Mouse (Mus musculus): ENCODE data around the gene Nfia. TPM values are rescaled to one million over a fixed set of nuclear protein-coding genes. Genes with fewer than 3 reads are reported as not detected.

Gene Nfia
- polyA plus RNA-seq, 1 experiment from 2014 or later, result 23.5 TPM

GRCm38 (mm10) chr4:98055036-98055435 is 282.5 kb downstream of the Nfia start:
- Histone ChIP-seq H3K9ac (replicated peaks; ENCODE audit: low read length) (no peak overlapping the region), H3K4me3 (ENCODE audit: low read depth, low read length) (no peak overlapping the region), H3K36me3 (replicated peaks; ENCODE audit: control insufficient read depth, insufficient read depth, low read depth, low read length) (no peaks in the 10 kb centered on the region), H3K4me1 (ENCODE audit: control insufficient read depth, insufficient read depth, low read length) (no peaks in the 10 kb centered on the region), H3K9me3 (replicated peaks; ENCODE audit: control insufficient read depth, low read length) (no peaks in the 10 kb centered on the region), H3K27me3 (ENCODE audit: control insufficient read depth, insufficient read depth, low read length) (no peaks in the 10 kb centered on the region), H3K4me2 (ENCODE audit: low read depth, low read length) (no peak overlapping the region), H3K27ac (replicated peaks; ENCODE audit: low read depth, low read length) (no peak overlapping the region)
- WGBS, result 88% methylated on average over 4 of the region's 4 CpGs
- no peak for DNase-seq (ENCODE audit: low spot score)
- ATAC-seq (replicated peaks; ENCODE audit: insufficient number of reproducible peaks, low FRiP score, low TSS enrichment, low read depth), result no peak

DNA sequence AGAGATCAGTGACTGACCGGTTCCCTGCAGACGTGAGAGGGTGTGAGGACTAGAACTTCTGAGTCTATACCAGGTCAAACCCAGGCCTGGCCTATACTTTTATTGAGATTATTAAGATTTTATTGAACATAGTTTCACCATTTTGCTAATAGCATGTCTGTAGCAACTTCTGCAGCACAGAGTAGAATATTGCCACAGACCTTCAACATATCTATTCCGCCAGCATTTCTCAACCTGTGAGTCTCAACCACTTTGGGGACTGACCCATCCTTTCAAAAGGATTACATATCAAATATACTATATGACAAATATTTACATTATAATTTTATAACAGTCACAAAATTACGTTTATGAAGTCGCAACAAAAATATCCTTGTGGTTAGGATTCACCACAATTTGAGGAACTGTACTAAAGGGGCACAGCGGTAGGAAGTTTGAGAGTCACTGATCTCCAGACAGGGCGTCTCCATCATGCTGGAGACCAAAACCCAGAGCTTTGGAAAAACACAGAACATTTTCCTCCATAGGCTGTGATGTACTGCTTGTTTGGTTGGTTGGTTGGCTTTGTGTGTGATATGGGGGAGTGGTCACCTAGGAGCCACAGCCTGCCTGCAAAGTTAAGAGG is 284.0 kb downstream of the Nfia start:
- 89% methylated on average over 7 of the region's 7 CpGs for WGBS
- ATAC-seq (replicated peaks; ENCODE audit: insufficient number of reproducible peaks, low FRiP score, low TSS enrichment, low read depth), result no peak

DNA sequence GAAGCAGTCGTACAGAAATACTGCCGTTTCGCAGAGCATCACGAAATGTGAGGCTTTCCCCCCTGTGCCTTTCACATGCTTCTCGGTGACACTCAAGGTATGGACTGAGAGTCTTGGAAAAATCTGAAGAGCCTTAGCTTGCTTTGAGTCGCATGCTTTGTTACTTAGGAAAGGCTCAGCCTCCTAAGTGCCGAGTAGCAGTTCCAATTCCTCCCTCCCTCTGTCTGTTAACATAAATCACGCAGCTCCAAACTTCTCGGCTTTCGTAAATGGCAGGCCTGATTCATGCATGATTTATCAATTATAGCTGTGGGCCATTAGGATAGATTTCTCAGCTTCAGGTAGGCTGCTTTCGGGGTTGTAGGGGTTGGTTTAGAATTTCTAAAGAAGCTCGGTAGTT is 284.7 kb downstream of the Nfia start:
- no peak overlapping the region for H3K27ac ChIP-seq (replicated peaks; ENCODE audit: low read depth, low read length)
- no peak overlapping the region for H3K4me3 ChIP-seq (ENCODE audit: low read depth, low read length)
- no peaks in the 10 kb centered on the region for H3K27me3 ChIP-seq (ENCODE audit: control insufficient read depth, insufficient read depth, low read length)
- ATAC-seq (replicated peaks; ENCODE audit: insufficient number of reproducible peaks, low FRiP score, low TSS enrichment, low read depth) (no peak), DNase-seq (ENCODE audit: low spot score) (peak; percentile 49)
- 71% methylated on average over 12 of the region's 12 CpGs for WGBS
- no peaks in the 10 kb centered on the region for H3K36me3 ChIP-seq (replicated peaks; ENCODE audit: control insufficient read depth, insufficient read depth, low read depth, low read length)
- no peak overlapping the region for H3K9ac ChIP-seq (replicated peaks; ENCODE audit: low read length)
- no peaks in the 10 kb centered on the region for H3K9me3 ChIP-seq (replicated peaks; ENCODE audit: control insufficient read depth, low read length)
- H3K4me2 ChIP-seq (ENCODE audit: low read depth, low read length), result no peak overlapping the region
- no peaks in the 10 kb centered on the region for H3K4me1 ChIP-seq (ENCODE audit: control insufficient read depth, insufficient read depth, low read length)

More for the DNA sequence above, 284.0 kb downstream of the Nfia start:
- no peak for DNase-seq (ENCODE audit: low spot score)
- Histone ChIP-seq H3K27me3 (ENCODE audit: control insufficient read depth, insufficient read depth, low read length) (no peaks in the 10 kb centered on the region), H3K27ac (replicated peaks; ENCODE audit: low read depth, low read length) (no peak overlapping the region), H3K9me3 (replicated peaks; ENCODE audit: control insufficient read depth, low read length) (no peaks in the 10 kb centered on the region), H3K36me3 (replicated peaks; ENCODE audit: control insufficient read depth, insufficient read depth, low read depth, low read length) (no peaks in the 10 kb centered on the region), H3K4me1 (ENCODE audit: control insufficient read depth, insufficient read depth, low read length) (no peaks in the 10 kb centered on the region), H3K4me3 (ENCODE audit: low read depth, low read length) (no peak overlapping the region), H3K4me2 (ENCODE audit: low read depth, low read length) (no peak overlapping the region), H3K9ac (replicated peaks; ENCODE audit: low read length) (no peak overlapping the region)

DNA sequence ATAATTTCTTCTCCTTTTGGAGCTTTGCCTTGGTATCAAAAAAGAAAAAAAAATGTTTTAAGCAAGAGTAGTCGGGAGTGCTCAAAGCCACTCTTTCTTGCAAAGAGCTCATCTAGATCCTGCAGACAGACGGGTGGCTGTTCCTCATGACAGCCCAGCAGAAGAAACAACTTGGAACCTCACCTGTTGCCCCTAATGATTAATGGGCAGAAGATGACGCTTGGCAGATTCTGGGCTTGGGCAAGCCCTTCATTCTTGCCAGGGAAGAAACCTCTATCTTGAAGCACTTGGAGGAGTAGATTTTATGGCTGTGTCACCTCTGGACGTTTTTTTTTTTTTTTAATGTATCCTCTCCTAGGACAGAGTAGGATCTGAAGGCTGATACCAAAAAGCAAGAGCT is 285.2 kb downstream of the Nfia start:
- 76% methylated on average over 4 of the region's 4 CpGs for WGBS

DNA sequence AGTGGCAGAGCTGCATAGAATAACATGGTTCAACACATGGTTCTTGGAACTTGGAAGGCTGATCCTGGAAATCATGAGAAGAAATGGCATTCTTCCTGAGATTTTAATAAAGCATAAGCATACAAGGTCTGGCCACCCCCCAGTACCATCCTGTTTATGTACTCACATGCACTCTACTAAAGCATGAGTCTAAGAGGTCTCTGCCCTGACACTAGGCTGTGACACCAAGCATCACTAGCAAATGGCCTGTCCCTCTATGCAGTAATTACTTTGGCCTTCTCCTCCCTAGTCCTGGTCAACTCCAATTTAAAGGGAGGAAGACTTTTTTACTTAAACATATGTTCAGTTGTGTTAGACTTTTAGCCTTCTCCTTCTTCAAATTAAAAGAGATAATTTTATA is 285.6 kb downstream of the Nfia start:
- DNase-seq (ENCODE audit: low spot score) (no peak), ATAC-seq (replicated peaks; ENCODE audit: insufficient number of reproducible peaks, low FRiP score, low TSS enrichment, low read depth) (no peak)
- H3K4me3 ChIP-seq (ENCODE audit: low read depth, low read length), result no peak overlapping the region
- no peak overlapping the region for H3K27ac ChIP-seq (replicated peaks; ENCODE audit: low read depth, low read length)
- no peaks in the 10 kb centered on the region for H3K27me3 ChIP-seq (ENCODE audit: control insufficient read depth, insufficient read depth, low read length)
- H3K4me2 ChIP-seq (ENCODE audit: low read depth, low read length), result no peak overlapping the region
- H3K9ac ChIP-seq (replicated peaks; ENCODE audit: low read length), result no peak overlapping the region
- H3K4me1 ChIP-seq (ENCODE audit: control insufficient read depth, insufficient read depth, low read length), result no peaks in the 10 kb centered on the region
- no peaks in the 10 kb centered on the region for H3K36me3 ChIP-seq (replicated peaks; ENCODE audit: control insufficient read depth, insufficient read depth, low read depth, low read length)
- no peaks in the 10 kb centered on the region for H3K9me3 ChIP-seq (replicated peaks; ENCODE audit: control insufficient read depth, low read length)

More for the DNA sequence above, 285.2 kb downstream of the Nfia start:
- Histone ChIP-seq H3K4me3 (ENCODE audit: low read depth, low read length) (no peak overlapping the region), H3K4me1 (ENCODE audit: control insufficient read depth, insufficient read depth, low read length) (no peaks in the 10 kb centered on the region), H3K9ac (replicated peaks; ENCODE audit: low read length) (no peak overlapping the region), H3K36me3 (replicated peaks; ENCODE audit: control insufficient read depth, insufficient read depth, low read depth, low read length) (no peaks in the 10 kb centered on the region), H3K27ac (replicated peaks; ENCODE audit: low read depth, low read length) (no peak overlapping the region), H3K4me2 (ENCODE audit: low read depth, low read length) (no peak overlapping the region), H3K9me3 (replicated peaks; ENCODE audit: control insufficient read depth, low read length) (no peaks in the 10 kb centered on the region), H3K27me3 (ENCODE audit: control insufficient read depth, insufficient read depth, low read length) (no peaks in the 10 kb centered on the region)
- DNase-seq (ENCODE audit: low spot score), result no peak
- no peak for ATAC-seq (replicated peaks; ENCODE audit: insufficient number of reproducible peaks, low FRiP score, low TSS enrichment, low read depth)

- H3K4me1 ChIP-seq (ENCODE audit: control insufficient read depth, insufficient read depth, low read length), result no peaks in the 10 kb centered on the region
- H3K27me3 ChIP-seq (ENCODE audit: control insufficient read depth, insufficient read depth, low read length), result no peaks in the 10 kb centered on the region
- H3K4me3 ChIP-seq (ENCODE audit: low read depth, low read length), result no peak overlapping the region
- no peaks in the 10 kb centered on the region for H3K9me3 ChIP-seq (replicated peaks; ENCODE audit: control insufficient read depth, low read length)
- no peak overlapping the region for H3K4me2 ChIP-seq (ENCODE audit: low read depth, low read length)
- no peak for DNase-seq (ENCODE audit: low spot score)
- ATAC-seq (replicated peaks; ENCODE audit: insufficient number of reproducible peaks, low FRiP score, low TSS enrichment, low read depth), result no peak
- H3K9ac ChIP-seq (replicated peaks; ENCODE audit: low read length), result no peak overlapping the region
- no peaks in the 10 kb centered on the region; the same call in 1 of the 2 replicates for H3K36me3 ChIP-seq (replicated peaks; ENCODE audit: control insufficient read depth, insufficient read depth, low read depth, low read length)
- 21% methylated on average over 1 of the region's 1 CpGs for WGBS
- H3K27ac ChIP-seq (replicated peaks; ENCODE audit: low read depth, low read length), result no peak overlapping the region
Observed at GRCm38 (mm10) chr4:98060601-98061000, 288.1 kb downstream of the Nfia start.

DNA sequence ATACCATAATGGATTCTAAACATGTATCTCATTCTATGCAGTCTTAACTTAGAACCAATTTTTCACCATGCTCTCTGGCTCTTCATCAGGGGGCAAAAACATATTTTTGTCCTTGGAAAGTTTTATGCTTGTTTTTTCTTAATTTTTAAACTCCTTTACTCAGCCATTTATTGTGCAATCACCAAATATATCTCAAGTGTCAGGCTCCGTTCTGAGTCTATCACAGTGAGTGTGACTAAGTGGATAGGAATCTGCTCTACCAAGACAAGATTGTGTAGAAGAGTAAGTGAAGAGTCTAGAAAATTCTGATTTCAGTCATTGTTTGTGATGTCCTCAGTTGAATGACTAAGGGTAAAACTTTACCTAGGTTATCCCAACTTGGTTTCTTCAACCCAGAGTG is 288.6 kb downstream of the Nfia start:
- Histone ChIP-seq H3K4me2 (ENCODE audit: low read depth, low read length) (no peak overlapping the region), H3K4me3 (ENCODE audit: low read depth, low read length) (no peak overlapping the region), H3K27me3 (ENCODE audit: control insufficient read depth, insufficient read depth, low read length) (no peaks in the 10 kb centered on the region), H3K9me3 (replicated peaks; ENCODE audit: control insufficient read depth, low read length) (no peaks in the 10 kb centered on the region), H3K27ac (replicated peaks; ENCODE audit: low read depth, low read length) (no peak overlapping the region), H3K9ac (replicated peaks; ENCODE audit: low read length) (no peak overlapping the region), H3K4me1 (ENCODE audit: control insufficient read depth, insufficient read depth, low read length) (no peaks in the 10 kb centered on the region), H3K36me3 (replicated peaks; ENCODE audit: control insufficient read depth, insufficient read depth, low read depth, low read length) (no peaks in the 10 kb centered on the region; the same call in 1 of the 2 replicates)
- ATAC-seq (replicated peaks; ENCODE audit: insufficient number of reproducible peaks, low FRiP score, low TSS enrichment, low read depth) (no peak), DNase-seq (ENCODE audit: low spot score) (no peak)
- 79% methylated on average over 1 of the region's 1 CpGs for WGBS

DNA sequence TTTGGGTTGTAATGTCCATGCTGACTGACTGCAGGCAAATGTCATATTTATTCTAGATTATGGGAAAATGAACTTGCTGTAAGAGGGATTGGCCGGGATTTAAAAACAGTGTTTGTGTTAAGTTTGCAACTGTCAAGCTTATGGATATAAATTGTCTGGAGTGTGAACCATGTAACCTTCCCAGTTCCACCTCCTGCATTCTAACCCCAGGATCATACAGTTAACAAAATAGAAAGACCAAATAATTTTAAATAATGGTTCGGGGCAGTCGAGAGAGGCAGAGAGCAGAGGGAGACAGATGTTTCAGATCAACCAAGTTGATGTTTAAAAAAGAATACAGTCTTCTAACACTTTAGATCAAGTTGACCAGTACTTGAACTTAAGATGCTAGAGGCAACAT is 290.7 kb downstream of the Nfia start:
- Histone ChIP-seq H3K4me3 (ENCODE audit: low read depth, low read length) (no peak overlapping the region), H3K27me3 (ENCODE audit: control insufficient read depth, insufficient read depth, low read length) (no peaks in the 10 kb centered on the region), H3K4me1 (ENCODE audit: control insufficient read depth, insufficient read depth, low read length) (no peaks in the 10 kb centered on the region), H3K9me3 (replicated peaks; ENCODE audit: control insufficient read depth, low read length) (no peaks in the 10 kb centered on the region), H3K36me3 (replicated peaks; ENCODE audit: control insufficient read depth, insufficient read depth, low read depth, low read length) (no peaks in the 10 kb centered on the region; the same call in 1 of the 2 replicates), H3K4me2 (ENCODE audit: low read depth, low read length) (no peak overlapping the region), H3K27ac (replicated peaks; ENCODE audit: low read depth, low read length) (no peak overlapping the region), H3K9ac (replicated peaks; ENCODE audit: low read length) (no peak overlapping the region)
- WGBS, result 57% methylated on average over 3 of the region's 3 CpGs
- ATAC-seq (replicated peaks; ENCODE audit: insufficient number of reproducible peaks, low FRiP score, low TSS enrichment, low read depth) (no peak), DNase-seq (ENCODE audit: low spot score) (no peak)
